Mouse (Mus musculus) ovary, adult 10 weeks (tissue): Measurements from ENCODE around the gene Prmt2. TPM values are rescaled to one million over a fixed set of nuclear protein-coding genes. Genes with fewer than 3 reads are reported as not detected.

Experiments
- polyA plus RNA-seq: library from polyadenylated mRNA; stranded (reverse); fragments of 350-450 nt; fragmentation: Illumina TruSeq; extraction: RNeasy Lipid Tissue Mini Kit (QIAGEN cat#74804); gene quantifications from one replicate; pipeline ENCODE4 v1.2.3, GENCODE M21; 2014

Gene Prmt2
- 4.5 TPM for polyA plus RNA-seq

DNA sequence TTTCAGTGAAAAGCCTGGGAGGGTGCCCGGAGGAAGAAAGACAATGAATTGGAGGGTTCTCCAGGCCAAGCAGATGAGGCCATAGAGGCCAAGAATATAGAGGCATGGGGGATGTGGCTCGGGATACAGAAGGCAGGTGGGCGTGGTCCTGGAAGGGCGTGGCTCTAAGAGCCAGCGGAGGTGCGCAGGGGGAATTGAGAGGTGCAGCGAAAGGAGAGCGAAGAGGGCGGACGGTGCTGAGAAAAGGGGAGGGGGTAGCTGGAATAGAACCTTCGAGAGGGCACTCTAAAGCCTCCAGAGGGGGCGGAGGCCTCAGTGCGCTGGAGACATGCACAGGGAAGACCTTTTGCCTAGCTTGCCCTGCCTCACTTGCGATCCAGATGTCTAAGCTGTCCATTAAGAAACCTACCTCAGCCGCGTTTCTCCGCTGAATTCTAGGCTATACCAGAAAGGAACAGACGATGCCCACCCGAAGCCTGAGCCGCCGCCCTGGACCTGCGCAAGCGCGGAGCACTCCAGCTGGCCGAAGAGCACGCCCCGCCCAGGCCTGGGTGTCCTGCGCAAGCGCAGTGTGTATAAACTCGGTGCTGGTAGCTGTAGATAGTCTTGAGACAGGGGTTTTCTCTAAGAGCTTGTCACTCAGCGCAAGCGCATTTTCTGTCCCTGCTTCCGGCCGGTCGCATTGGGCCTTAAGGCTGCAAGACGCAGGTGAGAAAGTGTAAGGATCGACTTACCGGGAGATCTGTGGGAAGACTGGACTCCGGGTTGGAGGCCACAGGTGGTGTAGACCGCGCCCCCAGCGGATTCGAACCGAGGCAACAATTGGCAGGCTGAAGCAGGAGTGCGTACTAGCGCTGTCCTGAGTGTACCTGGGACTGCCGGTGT is at the start of gene Prmt2:
Prmt2 (minus strand) TSS at position 525 of the 885 bp plus-strand sequence.

DNA sequence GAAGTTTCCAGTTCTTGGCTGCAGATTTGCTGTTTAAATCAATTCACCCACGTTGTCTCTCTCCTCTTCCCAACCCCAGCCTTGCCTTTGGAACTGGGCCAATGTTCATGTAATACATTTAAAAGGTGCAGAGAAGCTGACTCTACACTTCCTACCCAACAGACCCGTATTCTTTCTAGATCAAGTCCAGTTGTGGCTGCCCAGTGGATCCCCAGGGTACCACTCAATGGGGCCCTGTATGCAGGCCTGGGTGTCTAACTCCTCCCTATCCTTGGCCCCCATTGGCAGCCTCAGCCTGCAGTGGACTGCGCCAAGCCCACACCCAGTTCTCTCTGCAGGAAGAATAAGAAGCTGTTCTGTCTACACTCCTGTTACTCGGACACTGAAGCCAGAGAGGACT is 15.9 kb upstream of the Prmt2 start, which contains the start of gene S100b:
S100b (plus strand) TSS at position 318 of the 400 bp plus-strand sequence.

Other genes with a start within 250 kb of the Prmt2 start
- 39.1 TPM for gene Zfp280b, start 205.2 kb downstream of the Prmt2 start, polyA plus RNA-seq
- 1.8 TPM for gene Slc5a4b, start 126.9 kb downstream of the Prmt2 start, polyA plus RNA-seq
- not detected for gene Slc5a4a, start 90.4 kb downstream of the Prmt2 start, polyA plus RNA-seq
- gene S100b, start 16.0 kb upstream of the Prmt2 start, polyA plus RNA-seq: 2.5 TPM
- gene Dip2a, start 107.4 kb upstream of the Prmt2 start, polyA plus RNA-seq: 17.9 TPM
- not detected for gene AC141477.1, start 202.6 kb upstream of the Prmt2 start, polyA plus RNA-seq
- gene Pcnt, start 204.9 kb upstream of the Prmt2 start, polyA plus RNA-seq: 13.0 TPM
- 0.43 TPM for gene 2610028H24Rik, start 211.2 kb upstream of the Prmt2 start, polyA plus RNA-seq
- 13.4 TPM for gene Mcm3ap, start 231.1 kb upstream of the Prmt2 start, polyA plus RNA-seq
- 2.3 TPM for gene Ybey, start 231.2 kb upstream of the Prmt2 start, polyA plus RNA-seq